Mouse (Mus musculus): Measurements from ENCODE around the gene Lrrk1.

Lrrk1 gene

GRCm38 (mm10) chr7:66336955-66337354 is 51.2 kb downstream of the Lrrk1 start:
- DNase-seq = peak; percentile 55

GRCm38 (mm10) chr7:66333906-66334500 is 54.1 kb downstream of the Lrrk1 start:
- peak; percentile 85 for DNase-seq

- peak; percentile 97 for DNase-seq
Measured at GRCm38 (mm10) chr7:66332340-66332739, 55.8 kb downstream of the Lrrk1 start.

- DNase-seq = peak; percentile 97
Measured at GRCm38 (mm10) chr7:66330610-66331009, 57.5 kb downstream of the Lrrk1 start.

- DNase-seq = peak; percentile 68
Measured at GRCm38 (mm10) chr7:66327516-66327915, 60.6 kb downstream of the Lrrk1 start.

- peak; percentile 93 for DNase-seq
Measured at GRCm38 (mm10) chr7:66325419-66326053, 62.6 kb downstream of the Lrrk1 start.

GRCm38 (mm10) chr7:66323252-66324015 is 64.7 kb downstream of the Lrrk1 start:
- DNase-seq = peak; percentile 97

- DNase-seq = peak; percentile 89
Measured at GRCm38 (mm10) chr7:66320996-66321395, 67.2 kb downstream of the Lrrk1 start.

- DNase-seq = no peak
Measured at GRCm38 (mm10) chr7:66318147-66318546, 70.0 kb downstream of the Lrrk1 start.

- DNase-seq = peak; percentile 97
Measured at GRCm38 (mm10) chr7:66310670-66311656, 77.2 kb downstream of the Lrrk1 start.

GRCm38 (mm10) chr7:66309950-66310669 is 78.0 kb downstream of the Lrrk1 start:
- peak; percentile 93 for DNase-seq

- DNase-seq = peak; percentile 97
Measured at GRCm38 (mm10) chr7:66309240-66309949, 78.8 kb downstream of the Lrrk1 start.

GRCm38 (mm10) chr7:66308581-66309239 is 79.4 kb downstream of the Lrrk1 start:
- DNase-seq = peak; percentile 92

- peak; percentile 84 for DNase-seq
Measured at GRCm38 (mm10) chr7:66307791-66308190, 80.4 kb downstream of the Lrrk1 start.

GRCm38 (mm10) chr7:66305714-66306198 is 82.4 kb downstream of the Lrrk1 start:
- DNase-seq = peak; percentile 94

- peak; percentile 84 for DNase-seq
Measured at GRCm38 (mm10) chr7:66304993-66305713, 83.0 kb downstream of the Lrrk1 start.

- DNase-seq = peak; percentile 93
Measured at GRCm38 (mm10) chr7:66303922-66304660, 84.1 kb downstream of the Lrrk1 start.

- no peak for DNase-seq
Measured at GRCm38 (mm10) chr7:66301486-66301885, 86.7 kb downstream of the Lrrk1 start.

GRCm38 (mm10) chr7:66300680-66301079 is 87.5 kb downstream of the Lrrk1 start:
- DNase-seq = no peak
